Mouse (Mus musculus): Measurements from ENCODE around the gene Thada. TPM values are rescaled to one million over a fixed set of nuclear protein-coding genes. Genes with fewer than 3 reads are reported as not detected.

Thada gene
- total and polyA plus RNA-seq, 3 experiments, result 17.3 to 26.7 (median 22.2) TPM

GRCm38 (mm10) chr17:84363444-84363843 lies 102.6 kb downstream of the Thada start:
- peaks cover 23 to 64% of the 10 kb centered on the region in 2 experiments for H3K36me3 ChIP-seq (replicated peaks in 1 of 2; ENCODE audit: control insufficient read depth in 1 of 2, insufficient read depth in 1 of 2, low read length in 1 of 2)
- H3K9me3 ChIP-seq (replicated peaks; ENCODE audit: low read length), result no peaks in the 10 kb centered on the region
- H3K27ac ChIP-seq (ENCODE audit: insufficient read depth, low read depth), result no peak overlapping the region
- no peak for TF ChIP-seq ZKSCAN1 (IDR thresholded peaks at IDR 0.05; ENCODE audit: borderline replicate concordance, low read depth, low read length)
- TF ChIP-seq MEF2A (IDR thresholded peaks at IDR 0.05; ENCODE audit: borderline replicate concordance, low read depth, low read length), result no peak
- no peak for TF ChIP-seq EP300 (IDR thresholded peaks at IDR 0.05; ENCODE audit: low read length)
- TF ChIP-seq POLR2AphosphoS2 (IDR thresholded peaks at IDR 0.05; ENCODE audit: low read depth, low read length), result no peak
- TF ChIP-seq NRF1 (IDR thresholded peaks at IDR 0.05; ENCODE audit: low read depth, low read length), result no peak
- TF ChIP-seq MYC (IDR thresholded peaks at IDR 0.05; ENCODE audit: low read depth, low read length), result no peak
- no peak for TF ChIP-seq E2F4 (IDR thresholded peaks at IDR 0.05; ENCODE audit: insufficient replicate concordance, low read depth, low read length)
- TF ChIP-seq UBTF (IDR thresholded peaks at IDR 0.05; ENCODE audit: low read depth, low read length), result no peak
- no peak for TF ChIP-seq JUN (IDR thresholded peaks at IDR 0.05; ENCODE audit: insufficient read depth, low read depth, low read length)
- TF ChIP-seq KAT2A (IDR thresholded peaks at IDR 0.05; ENCODE audit: insufficient replicate concordance, low read length), result no peak
- TF ChIP-seq CHD1 (IDR thresholded peaks at IDR 0.05; ENCODE audit: low read depth, low read length), result no peak
- TF ChIP-seq USF1 (IDR thresholded peaks at IDR 0.05; ENCODE audit: low read depth, low read length), result no peak
- TF ChIP-seq ELF1 (IDR thresholded peaks at IDR 0.05; ENCODE audit: low read depth, low read length), result no peak
- in situ Hi-C loops (cut with MboI; ENCODE audit: low pct_ligation_motif_present, low pct_unique_long_range_greater_than_20kb, low sequenced_read_pairs), result no loop called here
- no peak overlapping the region for H3K4me3 ChIP-seq (replicated peaks in 1 of 3; ENCODE audit: low read depth in 2 of 3, low read length in 2 of 3, poor library complexity in 1 of 3)
- no peaks in the 10 kb centered on the region for H3K27me3 ChIP-seq (replicated peaks)
- no peak overlapping the region for H3K9ac ChIP-seq (ENCODE audit: insufficient read depth, low read depth)
- H3K79me2 ChIP-seq (replicated peaks; ENCODE audit: control insufficient read depth, extremely low read depth, insufficient read depth, poor library complexity, severe bottlenecking), result no peaks in the 10 kb centered on the region
- dilution Hi-C loops (cut with MboI; ENCODE audit: extremely low pct_ligation_motif_present, extremely low pct_unique_long_range_greater_than_20kb, low sequenced_read_pairs), result no loop called here
- peaks cover 3 to 23% of the 10 kb centered on the region in 2 experiments; a peak in 3 of 4 replicates for H3K4me1 ChIP-seq (ENCODE audit: control insufficient read depth in 1 of 2, insufficient read depth in 2 of 2)
- no peak for DNase-seq (ENCODE audit: extremely low read depth)
- no peak overlapping the region for H3K4me2 ChIP-seq (ENCODE audit: insufficient read depth, low read depth, poor library complexity, severe bottlenecking)

DNA sequence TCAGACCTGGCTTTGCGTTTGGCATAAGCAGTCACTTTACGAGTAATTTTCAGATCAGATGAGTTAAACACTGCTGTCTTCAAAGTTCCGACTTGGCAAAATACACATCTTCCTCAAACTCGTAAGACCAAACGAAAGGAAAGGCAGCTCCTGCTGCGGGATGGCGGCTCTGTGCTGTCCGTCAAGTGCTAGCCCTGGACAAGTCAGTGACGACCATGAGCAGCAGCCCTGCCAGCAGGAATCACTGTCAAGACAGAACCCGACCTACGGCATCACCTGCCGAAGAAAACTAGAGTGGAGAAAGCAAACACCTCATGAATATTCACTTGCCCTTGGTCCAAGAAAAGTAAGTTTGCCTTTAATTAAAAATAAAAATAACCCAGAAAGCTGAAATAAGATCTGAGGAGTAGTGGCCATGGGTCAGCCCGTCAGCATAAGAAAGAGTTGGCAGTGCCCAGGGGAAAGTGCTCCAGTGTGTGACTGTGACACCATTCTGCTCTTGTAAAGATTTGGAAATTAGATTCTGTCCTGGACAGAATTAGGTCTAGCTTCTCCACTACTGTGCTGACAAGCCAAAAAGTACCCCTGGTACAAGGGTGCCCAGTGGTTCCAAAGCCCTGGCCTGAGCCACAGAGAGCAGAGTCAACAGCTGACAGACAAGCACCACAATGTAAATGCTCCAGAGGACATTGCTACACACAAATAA lies 103.3 kb downstream of the Thada start:
- Histone ChIP-seq H3K9me3 (replicated peaks; ENCODE audit: low read length) (no peaks in the 10 kb centered on the region), H3K4me2 (ENCODE audit: insufficient read depth, low read depth, poor library complexity, severe bottlenecking) (no peak overlapping the region), H3K79me2 (replicated peaks; ENCODE audit: control insufficient read depth, extremely low read depth, insufficient read depth, poor library complexity, severe bottlenecking) (no peaks in the 10 kb centered on the region), H3K27me3 (replicated peaks) (no peaks in the 10 kb centered on the region), H3K4me3 (replicated peaks in 1 of 3; ENCODE audit: low read depth in 2 of 3, low read length in 2 of 3, poor library complexity in 1 of 3) (no peak overlapping the region), H3K36me3 (replicated peaks in 1 of 2; ENCODE audit: control insufficient read depth in 1 of 2, insufficient read depth in 1 of 2, low read length in 1 of 2) (peaks cover 24 to 64% of the 10 kb centered on the region in 2 experiments), H3K9ac (ENCODE audit: insufficient read depth, low read depth) (no peak overlapping the region), H3K27ac (ENCODE audit: insufficient read depth, low read depth) (no peak overlapping the region), H3K4me1 (ENCODE audit: control insufficient read depth in 1 of 2, insufficient read depth in 2 of 2) (peaks cover 3 to 26% of the 10 kb centered on the region in 2 experiments; a peak in 3 of 4 replicates)
- no peak for DNase-seq (ENCODE audit: extremely low read depth)
- in situ Hi-C loops (cut with MboI; ENCODE audit: low pct_ligation_motif_present, low pct_unique_long_range_greater_than_20kb, low sequenced_read_pairs), result no loop called here
- TF ChIP-seq SIN3A (IDR thresholded peaks at IDR 0.05; ENCODE audit: low read length), result no peak
- TF ChIP-seq PAX5 (IDR thresholded peaks at IDR 0.05; ENCODE audit: low read length), result no peak
- no peak for TF ChIP-seq CHD2 (IDR thresholded peaks at IDR 0.05; ENCODE audit: low read length)
- no peak for TF ChIP-seq USF2 (conservative IDR thresholded peaks at IDR 0.05; ENCODE audit: low read depth, low read length)
- no peak for TF ChIP-seq MAZ (IDR thresholded peaks at IDR 0.05; ENCODE audit: low read depth, low read length)
- TF ChIP-seq BHLHE40 (IDR thresholded peaks at IDR 0.05; ENCODE audit: low read depth, low read length), result no peak
- no peak for TF ChIP-seq SMC3 (IDR thresholded peaks at IDR 0.05; ENCODE audit: low read depth, low read length)
- TF ChIP-seq TBP (conservative IDR thresholded peaks at IDR 0.05; ENCODE audit: low read depth, low read length), result no peak
- TF ChIP-seq CTCF (conservative IDR thresholded peaks at IDR 0.05 in 1 of 2, IDR thresholded peaks at IDR 0.05 in 1 of 2; ENCODE audit: low read depth in 2 of 2, low read length in 2 of 2), result no peak
- no peak for TF ChIP-seq MYC (IDR thresholded peaks at IDR 0.05; ENCODE audit: low read depth, low read length)
- no peak for TF ChIP-seq IRF4 (IDR thresholded peaks at IDR 0.05; ENCODE audit: low read depth, low read length)
- TF ChIP-seq POLR2AphosphoS2 (IDR thresholded peaks at IDR 0.05; ENCODE audit: low read depth, low read length), result no peak
- TF ChIP-seq UBTF (IDR thresholded peaks at IDR 0.05; ENCODE audit: low read depth, low read length), result no peak
- TF ChIP-seq KAT2A (IDR thresholded peaks at IDR 0.05; ENCODE audit: insufficient replicate concordance, low read length), result no peak
- no peak for TF ChIP-seq GABPA (IDR thresholded peaks at IDR 0.05; ENCODE audit: insufficient replicate concordance, low read depth, low read length)
- TF ChIP-seq MAFK (IDR thresholded peaks at IDR 0.05; ENCODE audit: insufficient replicate concordance, low read length), result no peak
- TF ChIP-seq USF1 (IDR thresholded peaks at IDR 0.05; ENCODE audit: low read depth, low read length), result no peak
- no peak for TF ChIP-seq MEF2A (IDR thresholded peaks at IDR 0.05; ENCODE audit: borderline replicate concordance, low read depth, low read length)
- dilution Hi-C loops (cut with MboI; ENCODE audit: extremely low pct_ligation_motif_present, extremely low pct_unique_long_range_greater_than_20kb, low sequenced_read_pairs), result no loop called here

All from CH12.LX (cell line).